Mouse (Mus musculus): ENCODE data around the gene Tmem28.

- TF ChIP-seq EP300 (IDR thresholded peaks at IDR 0.05; ENCODE audit: low read depth) = no peak
- TF ChIP-seq CTCF (IDR thresholded peaks at IDR 0.05; ENCODE audit: low read depth) = peak; percentile 17; the same call in 1 of the 2 replicates
Observed at GRCm38 (mm10) chrX:99808375-99808774, 12.4 kb upstream of the Tmem28 start.
